Mouse (Mus musculus) liver, adult 2 months (tissue): ENCODE data around the gene Tecpr2. TPM values are rescaled to one million over a fixed set of nuclear protein-coding genes. Genes with fewer than 3 reads are reported as not detected.

Experiments
- DNase-seq: peaks from one replicate; pipeline ENCODE4 v3.0.0-alpha.2; 2011; ENCODE audit warnings: low read depth, low spot score; ENCODE audit errors: extremely low read depth
- H3K27ac ChIP-seq: fragments of 200-500 bp; replicated peaks from 2 replicates; pipeline ENCODE4 v1.5.1; 2012; ENCODE audit warnings: low read depth, mild to moderate bottlenecking, control low read depth, inconsistent platforms, low read length; ENCODE audit not compliant: insufficient read depth
- H3K27me3 ChIP-seq: fragments of 200-500 bp; 2 replicates; pipeline ENCODE4 v1.6.1; 2012; ENCODE audit warnings: mild to moderate bottlenecking, moderate library complexity, low read length, inconsistent platforms; ENCODE audit not compliant: control insufficient read depth, insufficient read depth
- H3K36me3 ChIP-seq: fragments of 200-500 bp; 2 replicates; pipeline ENCODE4 v1.6.1; 2012; ENCODE audit warnings: low read length, inconsistent platforms; ENCODE audit not compliant: control insufficient read depth, insufficient read depth
- H3K4me1 ChIP-seq: fragments of 200-500 bp; 2 replicates; pipeline ENCODE4 v1.6.1; 2011; ENCODE audit warnings: low read length; ENCODE audit not compliant: control insufficient read depth, insufficient read depth
- H3K4me3 ChIP-seq: fragments of 200-500 bp; 2 replicates; pipeline ENCODE4 v1.5.1; 2011; ENCODE audit warnings: low read depth, mild to moderate bottlenecking, control low read depth, low read length, moderate library complexity; ENCODE audit not compliant: insufficient read depth
- H3K79me2 ChIP-seq: fragments of 200-500 bp; 2 replicates; pipeline ENCODE4 v1.6.1; 2012; ENCODE audit warnings: inconsistent platforms, mild to moderate bottlenecking, low read length, moderate library complexity; ENCODE audit not compliant: control insufficient read depth, insufficient read depth
- H3K9ac ChIP-seq: fragments of 200-500 bp; 2 replicates; pipeline ENCODE4 v1.6.1; 2012; ENCODE audit warnings: low read depth, mild to moderate bottlenecking, control low read depth, inconsistent platforms, low read length
- CTCF ChIP-seq: fragments of 200-500 bp; IDR thresholded peaks from 2 replicates; pipeline ENCODE4 v1.5.1; 2011; ENCODE audit warnings: low read depth, low read length, control low read depth
- POLR2A ChIP-seq: fragments of 200-500 bp; IDR thresholded peaks from 2 replicates; pipeline ENCODE4 v1.6.1; 2011; ENCODE audit warnings: low read length, control low read depth; ENCODE audit not compliant: insufficient read depth; ENCODE audit errors: extremely low read depth
- WGBS: fragments of 180-500 bp; shearing (Covaris S2); methylation state at CpG from one replicate; pipeline ENCODE4 v1.1.7; 2018; 5-methylcytosine and 5-hydroxymethylcytosine counted together
- polyA plus RNA-seq: library from polyadenylated mRNA; depleted of rRNA; stranded (reverse); fragments of >200 nt; gene quantifications from 2 replicates; pipeline ENCODE4 v1.2.3, GENCODE M21; 2012
- total RNA-seq: library from RNA; depleted of rRNA; stranded (reverse); fragments of >200 nt; gene quantifications from 2 replicates; pipeline ENCODE4 v1.2.3, GENCODE M21; 2014

Tecpr2 gene
- total and polyA plus RNA-seq, 2 experiments = 2.5 to 3.8 TPM

DNA sequence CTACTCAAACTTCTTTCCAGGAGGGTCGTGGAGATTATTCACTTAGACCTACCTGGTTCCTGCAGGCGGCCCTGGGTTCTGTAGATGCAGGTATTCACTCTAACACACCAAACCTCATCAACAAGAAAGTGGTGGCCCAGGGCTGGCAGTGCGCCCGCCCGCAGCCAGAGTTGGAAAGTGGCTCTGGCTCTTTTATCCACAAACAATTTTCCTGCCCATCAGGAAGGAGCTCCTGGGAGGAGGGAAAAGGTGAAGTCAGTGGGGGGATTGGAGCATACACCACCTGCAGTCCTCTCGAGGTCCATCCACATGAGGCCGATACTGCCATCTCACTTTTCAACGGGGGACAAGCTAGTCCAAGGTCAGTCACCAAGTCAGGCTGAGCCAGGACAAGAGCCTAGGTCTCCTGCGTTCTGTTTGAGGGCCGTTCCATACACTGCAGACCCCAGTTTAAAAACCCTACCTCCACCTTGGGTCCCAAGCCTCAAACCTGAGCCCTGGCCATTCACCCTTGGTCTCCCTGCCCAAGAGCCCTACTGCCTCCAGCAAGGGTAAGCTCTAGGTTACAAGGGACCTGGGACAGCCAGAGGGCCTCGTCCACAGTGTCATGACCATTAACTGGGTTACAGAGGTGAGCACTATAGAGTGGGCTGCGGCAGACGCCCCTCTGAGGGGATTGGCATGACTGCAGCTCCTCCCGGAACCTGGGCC, 89.0 kb downstream of the Tecpr2 start:
- peaks cover 6% of the 10 kb centered on the region for H3K4me1 ChIP-seq
- DNase-seq = peak; percentile 43

DNA sequence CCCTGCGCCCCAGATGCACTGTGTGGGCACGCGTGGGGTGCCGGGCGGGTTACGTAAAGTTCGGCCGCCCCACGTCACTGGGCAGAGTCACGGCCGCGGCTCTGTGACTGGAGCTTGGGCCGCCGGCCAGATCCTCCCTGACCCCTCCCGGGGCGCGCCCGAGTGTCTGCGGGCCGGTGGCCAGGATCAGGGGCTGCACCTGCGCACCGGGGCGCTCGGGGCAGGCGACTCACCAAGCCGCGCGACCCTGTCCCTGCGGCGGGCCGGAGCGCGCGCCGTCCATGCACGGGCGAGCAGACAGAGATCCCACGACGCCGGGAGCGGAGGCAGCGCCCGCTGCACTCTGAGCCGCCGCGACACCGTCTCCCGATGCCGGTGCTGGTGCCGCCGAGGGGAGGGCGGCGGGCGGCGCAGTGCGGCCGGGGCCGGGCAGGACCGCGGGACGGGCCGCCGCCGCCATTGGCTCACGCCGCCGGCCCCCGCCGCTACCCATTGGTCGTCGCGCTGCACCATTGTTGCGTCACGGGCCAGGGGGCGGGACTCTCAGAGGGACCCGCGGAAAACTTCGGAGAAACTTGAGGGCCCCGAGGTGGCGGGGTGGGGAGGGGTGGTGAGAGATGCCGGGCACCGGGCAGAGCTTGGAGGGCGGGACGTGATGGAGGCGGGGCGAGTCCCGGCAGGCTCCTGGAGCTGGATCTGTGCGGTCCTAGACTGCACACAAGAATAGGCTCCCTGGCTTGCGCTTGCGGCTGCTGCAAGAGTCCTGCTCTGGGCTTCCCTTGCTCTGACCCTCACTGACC, 89.7 kb downstream of the Tecpr2 start, which contains the start of gene Ankrd9:
Gene Ankrd9, minus strand, starts transcription at position 434 of the 800 bp plus-strand sequence.
- Histone ChIP-seq H3K36me3 (no peaks in the 10 kb centered on the region), H3K9ac (peak within 1 kb of the TSS; percentile 96), H3K27me3 (no peaks in the 10 kb centered on the region), H3K4me1 (peaks cover 6% of the 10 kb centered on the region), H3K27ac (peak within 1 kb of the TSS; percentile 95), H3K4me3 (peak within 1 kb of the TSS; percentile 96), H3K79me2 (no peaks in the 10 kb centered on the region; the same call in 1 of the 2 replicates)
- TF ChIP-seq POLR2A = peak; percentile 64
- TF ChIP-seq CTCF = no peak
- WGBS = under 1% methylated on average over 90 of the region's 90 CpGs
- peak; percentile 78 for DNase-seq

More for the DNA sequence above, 89.0 kb downstream of the Tecpr2 start:
- Histone ChIP-seq H3K9ac (peak overlapping the region; percentile 96), H3K36me3 (no peaks in the 10 kb centered on the region), H3K4me3 (peak overlapping the region; percentile 96), H3K79me2 (no peaks in the 10 kb centered on the region; the same call in 1 of the 2 replicates), H3K27ac (peak overlapping the region; percentile 95), H3K27me3 (no peaks in the 10 kb centered on the region)
- TF ChIP-seq CTCF (no peak), POLR2A (no peak)
- WGBS = 50% methylated on average over 14 of the region's 14 CpGs

DNA sequence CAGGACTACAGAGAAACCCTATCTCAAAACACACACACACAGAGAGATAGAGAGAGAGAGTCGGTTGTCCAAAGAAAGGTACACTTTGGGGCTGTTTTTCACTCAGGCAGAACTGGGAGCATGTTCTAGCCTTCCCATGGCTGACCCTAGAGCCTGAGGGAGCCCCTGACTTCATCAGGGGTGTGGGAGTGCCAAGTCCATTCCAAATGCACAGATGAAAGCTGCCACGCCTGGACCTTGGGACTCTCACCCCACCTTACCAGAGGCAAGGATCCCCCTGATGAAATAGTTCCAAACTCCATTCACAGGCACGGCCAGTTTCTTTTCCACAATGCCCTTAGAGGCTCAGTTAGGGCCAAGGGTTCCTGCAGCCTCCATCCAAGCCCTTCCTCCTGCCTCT, 90.7 kb downstream of the Tecpr2 start:
- Histone ChIP-seq H3K4me3 (no peak overlapping the region), H3K27ac (no peak overlapping the region), H3K79me2 (no peaks in the 10 kb centered on the region; the same call in 1 of the 2 replicates), H3K36me3 (no peaks in the 10 kb centered on the region), H3K4me1 (peaks cover 6% of the 10 kb centered on the region), H3K9ac (no peak overlapping the region), H3K27me3 (no peaks in the 10 kb centered on the region)
- no peak for TF ChIP-seq CTCF
- no peak for TF ChIP-seq POLR2A
- no peak for DNase-seq
- 73% methylated on average over 3 of the region's 3 CpGs for WGBS

DNA sequence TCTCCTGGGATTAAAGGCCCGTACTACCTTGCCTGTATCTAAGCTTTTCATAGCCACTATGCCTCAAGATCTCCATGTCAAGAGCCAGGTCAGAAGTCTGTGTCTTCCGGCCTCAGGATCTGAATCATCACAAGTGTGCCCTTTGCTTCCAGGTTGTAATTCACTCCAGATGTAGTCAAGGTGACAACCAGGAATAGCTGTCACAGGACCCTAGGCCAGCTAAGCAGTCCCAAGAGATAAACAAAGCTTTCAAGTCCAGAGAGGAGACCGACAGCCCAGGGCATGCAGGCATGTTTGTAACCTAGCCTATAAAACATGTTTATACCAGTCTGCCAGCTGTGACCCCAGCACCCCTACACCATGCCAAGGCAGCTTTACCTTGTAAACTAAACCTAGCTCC, 92.7 kb downstream of the Tecpr2 start:
- Histone ChIP-seq H3K27me3 (no peaks in the 10 kb centered on the region), H3K4me1 (peaks cover 6% of the 10 kb centered on the region), H3K36me3 (no peaks in the 10 kb centered on the region), H3K27ac (no peak overlapping the region), H3K79me2 (no peaks in the 10 kb centered on the region; the same call in 1 of the 2 replicates), H3K9ac (no peak overlapping the region), H3K4me3 (no peak overlapping the region)
- 92% methylated on average over 3 of the region's 3 CpGs for WGBS
- TF ChIP-seq POLR2A (no peak), CTCF (no peak)
- DNase-seq = no peak

DNA sequence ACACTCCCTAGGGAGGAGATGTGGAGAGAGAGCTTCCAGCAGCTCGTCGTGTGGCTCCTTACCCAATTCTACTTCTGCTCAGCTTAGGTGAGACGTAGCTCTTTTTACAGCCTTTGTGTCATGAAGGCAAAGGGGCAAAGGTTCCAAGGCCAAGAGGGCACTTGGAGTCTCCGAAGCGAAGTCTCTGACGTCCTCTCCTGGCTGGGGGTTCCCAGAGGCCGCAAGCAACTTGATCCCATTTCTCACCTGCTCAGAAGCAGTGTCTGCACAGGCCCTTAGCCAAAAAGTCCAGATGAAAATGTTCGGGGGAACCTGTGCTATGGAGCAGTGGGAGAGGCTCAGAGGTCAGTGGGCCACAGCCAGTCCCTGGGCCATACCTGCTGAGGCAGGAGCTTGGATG, 94.0 kb downstream of the Tecpr2 start:
- Histone ChIP-seq H3K27me3 (no peaks in the 10 kb centered on the region), H3K9ac (no peak overlapping the region), H3K4me3 (no peak overlapping the region), H3K27ac (no peak overlapping the region), H3K36me3 (no peaks in the 10 kb centered on the region), H3K79me2 (no peaks in the 10 kb centered on the region), H3K4me1 (peaks cover 4% of the 10 kb centered on the region)
- no peak for TF ChIP-seq POLR2A
- no peak for TF ChIP-seq CTCF
- WGBS = 83% methylated on average over 8 of the region's 8 CpGs
- peak; percentile 9 for DNase-seq
